Mouse (Mus musculus): ENCODE data around the gene Efhd2. TPM values are rescaled to one million over a fixed set of nuclear protein-coding genes. Genes with fewer than 3 reads are reported as not detected.

The Efhd2 gene
- total RNA-seq, 1 experiment = 9.2 TPM

- Histone ChIP-seq H3K4me1 (ENCODE audit: control insufficient read depth in 2 of 2, insufficient read depth in 2 of 2, low read length in 2 of 2, poor library complexity in 1 of 2) (peaks cover 0 to 9% of the 10 kb centered on the region in 2 experiments; a peak in 1 of 4 replicates), H3K9me3 (ENCODE audit: control insufficient read depth, insufficient read depth, low read depth, low read length) (no peaks in the 10 kb centered on the region), H3K27ac (ENCODE audit: insufficient read depth, low read depth, low read length, poor library complexity, severe bottlenecking) (no peak overlapping the region), H3K4me3 (ENCODE audit: insufficient read depth in 1 of 2, low read depth in 1 of 2, low read length in 2 of 2, poor library complexity in 1 of 2, severe bottlenecking in 1 of 2) (no peak overlapping the region), H3K36me3 (ENCODE audit: control insufficient read depth, insufficient read depth, low read length, poor library complexity, severe bottlenecking) (no peaks in the 10 kb centered on the region), H3K9ac (ENCODE audit: insufficient read depth, low read depth, low read length, poor library complexity, severe bottlenecking) (no peak overlapping the region)
- in situ Hi-C loops (cut with MboI; ENCODE audit: low sequenced_read_pairs in 2 of 2, unreplicated experiment in 2 of 2) = no loop called here
- no peak for DNase-seq (ENCODE audit: low read depth, low spot score)
- TF ChIP-seq MAFK (IDR thresholded peaks at IDR 0.05; ENCODE audit: insufficient read depth, low read depth, low read length) (no peak), ZC3H11A (IDR thresholded peaks at IDR 0.05; ENCODE audit: borderline replicate concordance, low read depth, low read length) (no peak), HCFC1 (IDR thresholded peaks at IDR 0.05; ENCODE audit: borderline replicate concordance, insufficient read depth, low read length) (no peak), ZNF384 (IDR thresholded peaks at IDR 0.05; ENCODE audit: low read depth, low read length) (no peak), CHD2 (IDR thresholded peaks at IDR 0.05; ENCODE audit: low read depth, low read length) (no peak)
Observed at GRCm38 (mm10) chr4:141886385-141886968, 11.8 kb upstream of the Efhd2 start.

- Histone ChIP-seq H3K27ac (ENCODE audit: insufficient read depth, low read depth, low read length, poor library complexity, severe bottlenecking) (no peak overlapping the region), H3K9ac (ENCODE audit: insufficient read depth, low read depth, low read length, poor library complexity, severe bottlenecking) (no peak overlapping the region), H3K36me3 (ENCODE audit: control insufficient read depth, insufficient read depth, low read length, poor library complexity, severe bottlenecking) (no peaks in the 10 kb centered on the region), H3K4me3 (ENCODE audit: insufficient read depth in 1 of 2, low read depth in 1 of 2, low read length in 2 of 2, poor library complexity in 1 of 2, severe bottlenecking in 1 of 2) (no peak overlapping the region), H3K4me1 (ENCODE audit: control insufficient read depth in 2 of 2, insufficient read depth in 2 of 2, low read length in 2 of 2, poor library complexity in 1 of 2) (peaks cover under 1 to 11% of the 10 kb centered on the region in 2 experiments; a peak in 1 of 4 replicates), H3K9me3 (ENCODE audit: control insufficient read depth, insufficient read depth, low read depth, low read length) (no peaks in the 10 kb centered on the region)
- TF ChIP-seq ZNF384 (IDR thresholded peaks at IDR 0.05; ENCODE audit: low read depth, low read length) = no peak
- DNase-seq (ENCODE audit: low read depth, low spot score) = no peak
- in situ Hi-C loops (cut with MboI; ENCODE audit: low sequenced_read_pairs in 2 of 2, unreplicated experiment in 2 of 2) = no loop called here
Observed at GRCm38 (mm10) chr4:141885451-141885850, 10.7 kb upstream of the Efhd2 start.

- TF ChIP-seq CHD2 (IDR thresholded peaks at IDR 0.05; ENCODE audit: low read depth, low read length) = no peak
- TF ChIP-seq ZNF384 (IDR thresholded peaks at IDR 0.05; ENCODE audit: low read depth, low read length) = no peak
- no peak for TF ChIP-seq ZC3H11A (IDR thresholded peaks at IDR 0.05; ENCODE audit: borderline replicate concordance, low read depth, low read length)
- no peak for TF ChIP-seq HCFC1 (IDR thresholded peaks at IDR 0.05; ENCODE audit: borderline replicate concordance, insufficient read depth, low read length)
- TF ChIP-seq MAFK (IDR thresholded peaks at IDR 0.05; ENCODE audit: insufficient read depth, low read depth, low read length) = no peak
- in situ Hi-C loops (cut with MboI; ENCODE audit: low sequenced_read_pairs in 2 of 2, unreplicated experiment in 2 of 2) = no loop called here
- H3K36me3 ChIP-seq (ENCODE audit: control insufficient read depth, insufficient read depth, low read length, poor library complexity, severe bottlenecking) = no peaks in the 10 kb centered on the region
- DNase-seq (ENCODE audit: low read depth, low spot score) = no peak
- peaks cover 3 to 11% of the 10 kb centered on the region in 2 experiments; a peak in 2 of 4 replicates for H3K4me1 ChIP-seq (ENCODE audit: control insufficient read depth in 2 of 2, insufficient read depth in 2 of 2, low read length in 2 of 2, poor library complexity in 1 of 2)
- H3K9me3 ChIP-seq (ENCODE audit: control insufficient read depth, insufficient read depth, low read depth, low read length) = no peaks in the 10 kb centered on the region
- no peak overlapping the region for H3K9ac ChIP-seq (ENCODE audit: insufficient read depth, low read depth, low read length, poor library complexity, severe bottlenecking)
- H3K27ac ChIP-seq (ENCODE audit: insufficient read depth, low read depth, low read length, poor library complexity, severe bottlenecking) = no peak overlapping the region
- H3K4me3 ChIP-seq (ENCODE audit: insufficient read depth in 1 of 2, low read depth in 1 of 2, low read length in 2 of 2, poor library complexity in 1 of 2, severe bottlenecking in 1 of 2) = no peak overlapping the region
Observed at GRCm38 (mm10) chr4:141882858-141883257, 8.1 kb upstream of the Efhd2 start.

GRCm38 (mm10) chr4:141881950-141882349 is 7.2 kb upstream of the Efhd2 start:
- TF ChIP-seq CHD2 (IDR thresholded peaks at IDR 0.05; ENCODE audit: low read depth, low read length) (no peak), ZC3H11A (IDR thresholded peaks at IDR 0.05; ENCODE audit: borderline replicate concordance, low read depth, low read length) (no peak)
- Histone ChIP-seq H3K4me1 (ENCODE audit: control insufficient read depth in 2 of 2, insufficient read depth in 2 of 2, low read length in 2 of 2, poor library complexity in 1 of 2) (peaks cover 3 to 11% of the 10 kb centered on the region in 2 experiments; a peak in 2 of 4 replicates), H3K4me3 (ENCODE audit: insufficient read depth in 1 of 2, low read depth in 1 of 2, low read length in 2 of 2, poor library complexity in 1 of 2, severe bottlenecking in 1 of 2) (no peak overlapping the region), H3K9ac (ENCODE audit: insufficient read depth, low read depth, low read length, poor library complexity, severe bottlenecking) (no peak overlapping the region), H3K27ac (ENCODE audit: insufficient read depth, low read depth, low read length, poor library complexity, severe bottlenecking) (no peak overlapping the region), H3K36me3 (ENCODE audit: control insufficient read depth, insufficient read depth, low read length, poor library complexity, severe bottlenecking) (no peaks in the 10 kb centered on the region), H3K9me3 (ENCODE audit: control insufficient read depth, insufficient read depth, low read depth, low read length) (no peaks in the 10 kb centered on the region)
- no peak for DNase-seq (ENCODE audit: low read depth, low spot score)
- in situ Hi-C loops (cut with MboI; ENCODE audit: low sequenced_read_pairs in 2 of 2, unreplicated experiment in 2 of 2) = no loop called here

- H3K36me3 ChIP-seq (ENCODE audit: control insufficient read depth, insufficient read depth, low read length, poor library complexity, severe bottlenecking) = no peaks in the 10 kb centered on the region
- H3K27ac ChIP-seq (ENCODE audit: insufficient read depth, low read depth, low read length, poor library complexity, severe bottlenecking) = no peak overlapping the region
- peaks cover 3 to 11% of the 10 kb centered on the region in 2 experiments; a peak in 2 of 4 replicates for H3K4me1 ChIP-seq (ENCODE audit: control insufficient read depth in 2 of 2, insufficient read depth in 2 of 2, low read length in 2 of 2, poor library complexity in 1 of 2)
Observed at GRCm38 (mm10) chr4:141881289-141881914, 6.7 kb upstream of the Efhd2 start.

More at GRCm38 (mm10) chr4:141881289-141881914, 6.7 kb upstream of the Efhd2 start:
- DNase-seq (ENCODE audit: low read depth, low spot score) = no peak
- H3K9ac ChIP-seq (ENCODE audit: insufficient read depth, low read depth, low read length, poor library complexity, severe bottlenecking) = no peak overlapping the region
- TF ChIP-seq HCFC1 (IDR thresholded peaks at IDR 0.05; ENCODE audit: borderline replicate concordance, insufficient read depth, low read length) (no peak), ZC3H11A (IDR thresholded peaks at IDR 0.05; ENCODE audit: borderline replicate concordance, low read depth, low read length) (no peak), CHD2 (IDR thresholded peaks at IDR 0.05; ENCODE audit: low read depth, low read length) (no peak), ZNF384 (IDR thresholded peaks at IDR 0.05; ENCODE audit: low read depth, low read length) (no peak), MAFK (IDR thresholded peaks at IDR 0.05; ENCODE audit: insufficient read depth, low read depth, low read length) (no peak)
- 0 out of 4 replicates have a peak overlapping the region, but pooled peaks of 1 of the 2 experiments have one; percentile 24 for H3K4me3 ChIP-seq (ENCODE audit: insufficient read depth in 1 of 2, low read depth in 1 of 2, low read length in 2 of 2, poor library complexity in 1 of 2, severe bottlenecking in 1 of 2)
- in situ Hi-C loops (cut with MboI; ENCODE audit: low sequenced_read_pairs in 2 of 2, unreplicated experiment in 2 of 2) = no loop called here
- H3K9me3 ChIP-seq (ENCODE audit: control insufficient read depth, insufficient read depth, low read depth, low read length) = no peaks in the 10 kb centered on the region
